Mouse (Mus musculus) forebrain, embryonic 13.5 days (tissue): ENCODE measurements around the gene Ranbp1. TPM values are rescaled to one million over a fixed set of nuclear protein-coding genes. Genes with fewer than 3 reads are reported as not detected.
"Not testable (repeated sequence)": the region's sequence is repeated elsewhere in the genome, so short reads cannot be mapped to it uniquely, and the experiment has no call there.

ENCODE experiments used
- ATAC-seq: fragments of 200-750 bp; cut with Nextera tagmentation; 2 replicates; pipeline ENCODE4 v1.8.0; 2017
- H3K27ac ChIP-seq: fragments of 300-500 bp; sonication (generic); 2 replicates; pipeline ENCODE4 v1.5.1; 2015; ENCODE audit warnings: inconsistent platforms, mild to moderate bottlenecking, moderate library complexity
- H3K27me3 ChIP-seq: fragments of 300-500 bp; sonication (generic); 2 replicates; pipeline ENCODE4 v1.6.1; 2015; ENCODE audit warnings: mild to moderate bottlenecking, inconsistent platforms
- H3K36me3 ChIP-seq: fragments of 300-500 bp; sonication (generic); 2 replicates; pipeline ENCODE4 v1.6.1; 2015; ENCODE audit warnings: mild to moderate bottlenecking, inconsistent platforms; ENCODE audit not compliant: poor library complexity, severe bottlenecking
- H3K4me1 ChIP-seq: fragments of 300-500 bp; sonication (generic); 2 replicates; pipeline ENCODE4 v1.6.1; 2015; ENCODE audit warnings: inconsistent platforms
- H3K4me2 ChIP-seq: fragments of 300-500 bp; sonication (generic); 2 replicates; pipeline ENCODE4 v1.6.1; 2015; ENCODE audit warnings: inconsistent platforms, mild to moderate bottlenecking, moderate library complexity
- H3K4me3 ChIP-seq: fragments of 300-500 bp; sonication (generic); 2 replicates; pipeline ENCODE4 v1.5.1; 2015; ENCODE audit warnings: mild to moderate bottlenecking, inconsistent platforms
- H3K9ac ChIP-seq: fragments of 300-500 bp; sonication (generic); 2 replicates; pipeline ENCODE4 v1.6.1; 2015; ENCODE audit warnings: mild to moderate bottlenecking, inconsistent platforms
- H3K9me3 ChIP-seq: fragments of 300-500 bp; sonication (generic); replicated peaks from 2 replicates; pipeline ENCODE4 v1.6.1; 2016; ENCODE audit warnings: inconsistent platforms
- WGBS: fragments of 180-500 bp; shearing (Covaris S2); methylation state at CpG from one replicate; pipeline ENCODE4 v1.1.7; 2015; 5-methylcytosine and 5-hydroxymethylcytosine counted together
- microRNA counts: library from miRNA; unstranded; fragments of <30 nt; microRNA quantifications from one replicate; lab custom pipeline; 2016
- microRNA-seq: library from miRNA; unstranded; fragments of <30 nt; microRNA quantifications from one replicate; pipeline ENCODE4, GENCODE M21; 2016
- polyA plus RNA-seq: library from polyadenylated mRNA; unstranded; fragments of >200 nt; fragmentation: Nextera tagmentation; extraction: Ambion mirVana; gene quantifications from 2 replicates; pipeline ENCODE4 v1.2.1, GENCODE M21; 2015

Gene Ranbp1
- polyA plus RNA-seq, 1 experiment from 2014 or later, result 766 TPM

- ATAC-seq, result no peak
- Histone ChIP-seq H3K4me2 (no peak overlapping the region), H3K36me3 (no peaks in the 10 kb centered on the region), H3K27me3 (no peaks in the 10 kb centered on the region), H3K9me3 (no peaks in the 10 kb centered on the region), H3K4me1 (peaks cover 49% of the 10 kb centered on the region), H3K9ac (no peak overlapping the region), H3K27ac (peak overlapping the region; percentile 54), H3K4me3 (no peak overlapping the region)
- 88% methylated on average over 6 of the region's 6 CpGs for WGBS
Measured at GRCm38 (mm10) chr16:18197881-18198280, 50.7 kb downstream of the Ranbp1 start.

- not testable (repeated sequence) for H3K4me2 ChIP-seq, H3K27me3 ChIP-seq, H3K9ac ChIP-seq, ATAC-seq, H3K36me3 ChIP-seq, H3K9me3 ChIP-seq, H3K27ac ChIP-seq, H3K4me3 ChIP-seq
- 42% methylated on average over 3 of the region's 3 CpGs for WGBS
- H3K4me1 ChIP-seq, result peaks cover 49% of the 10 kb centered on the region
Measured at GRCm38 (mm10) chr16:18195561-18195960, 53.0 kb downstream of the Ranbp1 start.

GRCm38 (mm10) chr16:18195068-18195467 is 53.5 kb downstream of the Ranbp1 start:
- H3K27ac ChIP-seq, result peak overlapping the region; percentile 65; the same call in 1 of the 2 replicates
- no peak overlapping the region for H3K4me2 ChIP-seq
- H3K4me3 ChIP-seq, result no peak overlapping the region
- H3K9ac ChIP-seq, result 0 out of 2 replicates have a peak overlapping the region, but pooled peaks have one; percentile 8
- no peaks in the 10 kb centered on the region for H3K9me3 ChIP-seq
- H3K36me3 ChIP-seq, result no peaks in the 10 kb centered on the region
- 0 out of 2 replicates have a peak, but pooled peaks cover 4% of the 10 kb centered on the region for H3K27me3 ChIP-seq
- H3K4me1 ChIP-seq, result peaks cover 49% of the 10 kb centered on the region
- peak; percentile 61 for ATAC-seq
- 44% methylated on average over 5 of the region's 5 CpGs for WGBS

GRCm38 (mm10) chr16:18194208-18194985 is 54.1 kb downstream of the Ranbp1 start:
- peak; percentile 20 for ATAC-seq

GRCm38 (mm10) chr16:18191006-18191405 is 57.5 kb downstream of the Ranbp1 start:
- Histone ChIP-seq H3K9me3 (no peaks in the 10 kb centered on the region), H3K27me3 (0 out of 2 replicates have a peak, but pooled peaks cover 4% of the 10 kb centered on the region), H3K4me1 (peaks cover 19% of the 10 kb centered on the region), H3K4me3 (no peak overlapping the region), H3K9ac (no peak overlapping the region), H3K27ac (no peak overlapping the region), H3K36me3 (no peaks in the 10 kb centered on the region), H3K4me2 (no peak overlapping the region)
- ATAC-seq, result no peak
- WGBS, result 72% methylated on average over 2 of the region's 2 CpGs

More at GRCm38 (mm10) chr16:18194208-18194985, 54.1 kb downstream of the Ranbp1 start:
- H3K4me1 ChIP-seq, result peaks cover 44% of the 10 kb centered on the region
- 0 out of 2 replicates have a peak, but pooled peaks cover 4% of the 10 kb centered on the region for H3K27me3 ChIP-seq
- no peak overlapping the region for H3K4me2 ChIP-seq
- H3K4me3 ChIP-seq, result no peak overlapping the region
- no peaks in the 10 kb centered on the region for H3K9me3 ChIP-seq
- no peaks in the 10 kb centered on the region for H3K36me3 ChIP-seq
- H3K9ac ChIP-seq, result peak overlapping the region; percentile 8; the same call in 1 of the 2 replicates
- WGBS, result 76% methylated on average over 15 of the region's 15 CpGs
- H3K27ac ChIP-seq, result peak overlapping the region; percentile 65

MicroRNAs within 50 kb of the gene (microRNA counts, 519-probe panel; counts per million panel counts)
- 177 counts per million, percentile 53 among the panel's probes with 10 or more counts for microRNA mmu-miR-1306 (lab: Ali Mortazavi, UCI)

Small RNA genes lying within 50 kb of the gene (microRNA-seq; reads per million reads assigned to microRNA genes)
- gene Gm24572 (3.0 reads per million, percentile 4 among the genes with 10 or more reads in this experiment), gene Mir1306 (300 reads per million, percentile 65 among the genes with 10 or more reads in this experiment)

Other genes starting within 250 kb of the Ranbp1 start
- gene Dgcr6, start 195.9 kb downstream of the Ranbp1 start, polyA plus RNA-seq, result 164 and 168 TPM in 2 replicates
- gene Prodh, start 158.5 kb downstream of the Ranbp1 start, polyA plus RNA-seq, result 3.7 and 6.3 TPM in 2 replicates
- 7.3 and 7.8 TPM in 2 replicates for gene Rtn4r, start 121.1 kb downstream of the Ranbp1 start, polyA plus RNA-seq
- gene Ccdc188, start 30.9 kb downstream of the Ranbp1 start, polyA plus RNA-seq, result 0.13 TPM in 1 of 2 replicates, not detected in the other
- 7.7 and 8.4 TPM in 2 replicates for gene Zdhhc8, start 13.6 kb downstream of the Ranbp1 start, polyA plus RNA-seq
- gene Trmt2a, start 53 bp downstream of the Ranbp1 start, polyA plus RNA-seq, result 116 and 126 TPM in 2 replicates
- gene Gm49776, start 9.6 kb upstream of the Ranbp1 start, polyA plus RNA-seq, result 2.5 and 7.6 TPM in 2 replicates
- 37.7 and 44.0 TPM in 2 replicates for gene Dgcr8, start 40.5 kb upstream of the Ranbp1 start, polyA plus RNA-seq
- gene Tango2, start 99.4 kb upstream of the Ranbp1 start, polyA plus RNA-seq, result 59.2 and 63.2 TPM in 2 replicates
- 77.2 and 95.0 TPM in 2 replicates for gene Arvcf, start 99.5 kb upstream of the Ranbp1 start, polyA plus RNA-seq
- 23.4 and 25.1 TPM in 2 replicates for gene Txnrd2, start 177.7 kb upstream of the Ranbp1 start, polyA plus RNA-seq
- gene Comt, start 178.1 kb upstream of the Ranbp1 start, polyA plus RNA-seq, result 64.0 and 70.1 TPM in 2 replicates
- gene Gnb1l, start 250.0 kb upstream of the Ranbp1 start, polyA plus RNA-seq, result 14.5 and 14.8 TPM in 2 replicates